Mouse (Mus musculus) stomach, embryonic 14.5 days (tissue): ENCODE measurements around the gene P4hb. TPM values are rescaled to one million over a fixed set of nuclear protein-coding genes. Genes with fewer than 3 reads are reported as not detected.
"Not testable (repeated sequence)": the region's sequence is repeated elsewhere in the genome, so short reads cannot be mapped to it uniquely, and the experiment has no call there.

Experiments used
- ATAC-seq: fragments of 200-750 bp; cut with Nextera tagmentation; 2 replicates; pipeline ENCODE4 v1.8.0; 2017; ENCODE audit warnings: low read depth, moderate TSS enrichment; ENCODE audit not compliant: insufficient number of reproducible peaks, insufficient read depth, low FRiP score
- H3K27ac ChIP-seq: fragments of 300-500 bp; sonication (generic); 2 replicates; pipeline ENCODE4 v1.5.1; 2014; ENCODE audit warnings: mild to moderate bottlenecking, low read length, moderate library complexity, mixed read lengths
- H3K27me3 ChIP-seq: fragments of 300-500 bp; sonication (generic); 2 replicates; pipeline ENCODE4 v1.6.1; 2014; ENCODE audit warnings: low read length, control low read depth, mixed read lengths; ENCODE audit not compliant: control insufficient read depth, insufficient read depth
- H3K36me3 ChIP-seq: fragments of 300-500 bp; sonication (generic); 2 replicates; pipeline ENCODE4 v1.6.1; 2014; ENCODE audit warnings: mild to moderate bottlenecking, control low read depth, low read length, moderate library complexity, mixed read lengths; ENCODE audit not compliant: control insufficient read depth, insufficient read depth
- H3K4me1 ChIP-seq: fragments of 300-500 bp; sonication (generic); 2 replicates; pipeline ENCODE4 v1.6.1; 2014; ENCODE audit warnings: low read length, control low read depth, mixed read lengths; ENCODE audit not compliant: control insufficient read depth, insufficient read depth
- H3K4me2 ChIP-seq: fragments of 300-500 bp; sonication (generic); replicated peaks from 2 replicates; pipeline ENCODE4 v1.6.1; 2014; ENCODE audit warnings: low read depth, low read length, control low read depth
- H3K4me3 ChIP-seq: fragments of 300-500 bp; sonication (generic); 2 replicates; pipeline ENCODE4 v1.5.1; 2014; ENCODE audit warnings: low read depth, low read length, control low read depth
- H3K9ac ChIP-seq: fragments of 300-500 bp; sonication (generic); replicated peaks from 2 replicates; pipeline ENCODE4 v1.6.1; 2014; ENCODE audit warnings: low read depth, mild to moderate bottlenecking, control low read depth, low read length, moderate library complexity, mixed read lengths
- H3K9me3 ChIP-seq: fragments of 300-500 bp; sonication (generic); 2 replicates; pipeline ENCODE4 v1.6.1; 2016; ENCODE audit warnings: low read depth, low read length, control low read depth; ENCODE audit not compliant: control insufficient read depth
- WGBS: fragments of 180-500 bp; shearing (Covaris S2); extraction: QIAGEN DNeasy Blood & Tissue Kit; methylation state at CpG from one replicate; pipeline ENCODE4 v1.1.7; 2014; 5-methylcytosine and 5-hydroxymethylcytosine counted together
- polyA plus RNA-seq: library from polyadenylated mRNA; unstranded; fragments of >200 nt; fragmentation: Nextera tagmentation; extraction: Ambion mirVana; gene quantifications from 2 replicates; pipeline ENCODE4 v1.2.1, GENCODE M21; 2014

The P4hb gene
- polyA plus RNA-seq, 1 experiment from 2014 or later: 768 TPM

- H3K36me3 ChIP-seq: no peaks in the 10 kb centered on the region
- WGBS: 39% methylated on average over 9 of the region's 9 CpGs
- no peak overlapping the region for H3K27ac ChIP-seq
- no peaks in the 10 kb centered on the region for H3K27me3 ChIP-seq
- ATAC-seq: peak; percentile 34; the same call in 1 of the 2 replicates
- no peak overlapping the region for H3K9ac ChIP-seq
- 0 out of 2 replicates have a peak, but pooled peaks cover 11% of the 10 kb centered on the region for H3K4me1 ChIP-seq
- H3K9me3 ChIP-seq: no peaks in the 10 kb centered on the region
- H3K4me3 ChIP-seq: no peak overlapping the region
- 0 out of 2 replicates have a peak overlapping the region, but pooled peaks have one; percentile 10 for H3K4me2 ChIP-seq
Measured at GRCm38 (mm10) chr11:120519738-120520137, 53.3 kb downstream of the P4hb start.

- no peak; the same call in 1 of the 2 replicates for ATAC-seq
- H3K27ac ChIP-seq: no peak overlapping the region
- 51% methylated on average over 6 of the region's 6 CpGs for WGBS
Measured at GRCm38 (mm10) chr11:120518558-120518957, 54.5 kb downstream of the P4hb start.

GRCm38 (mm10) chr11:120518027-120518426, 55.0 kb downstream of the P4hb start:
- ATAC-seq: no peak
- Histone ChIP-seq H3K4me2 (no peak overlapping the region), H3K4me1 (0 out of 2 replicates have a peak, but pooled peaks cover 11% of the 10 kb centered on the region), H3K9ac (no peak overlapping the region), H3K27ac (no peak overlapping the region), H3K4me3 (no peak overlapping the region), H3K27me3 (no peaks in the 10 kb centered on the region), H3K36me3 (no peaks in the 10 kb centered on the region), H3K9me3 (no peaks in the 10 kb centered on the region)
- 62% methylated on average over 6 of the region's 6 CpGs for WGBS

More at GRCm38 (mm10) chr11:120518558-120518957, 54.5 kb downstream of the P4hb start:
- Histone ChIP-seq H3K4me1 (0 out of 2 replicates have a peak, but pooled peaks cover 11% of the 10 kb centered on the region), H3K27me3 (no peaks in the 10 kb centered on the region), H3K36me3 (no peaks in the 10 kb centered on the region), H3K4me2 (no peak overlapping the region), H3K9ac (no peak overlapping the region), H3K9me3 (no peaks in the 10 kb centered on the region), H3K4me3 (no peak overlapping the region)

GRCm38 (mm10) chr11:120517147-120517546, 55.9 kb downstream of the P4hb start:
- Histone ChIP-seq H3K4me3 (no peak overlapping the region), H3K36me3 (no peaks in the 10 kb centered on the region), H3K9me3 (no peaks in the 10 kb centered on the region), H3K27me3 (no peaks in the 10 kb centered on the region), H3K27ac (no peak overlapping the region), H3K9ac (no peak overlapping the region), H3K4me1 (0 out of 2 replicates have a peak, but pooled peaks cover 11% of the 10 kb centered on the region), H3K4me2 (no peak overlapping the region)
- 81% methylated on average over 4 of the region's 4 CpGs for WGBS
- no peak for ATAC-seq

- H3K27me3 ChIP-seq: no peaks in the 10 kb centered on the region
- 0 out of 2 replicates have a peak, but pooled peaks cover 6% of the 10 kb centered on the region for H3K4me1 ChIP-seq
- no peak overlapping the region for H3K9ac ChIP-seq
- H3K36me3 ChIP-seq: no peaks in the 10 kb centered on the region
- 17% methylated on average over 17 of the region's 17 CpGs for WGBS
- no peaks in the 10 kb centered on the region for H3K9me3 ChIP-seq
- peak; percentile 70 for ATAC-seq
- no peak overlapping the region for H3K4me3 ChIP-seq
- no peak overlapping the region for H3K4me2 ChIP-seq
- H3K27ac ChIP-seq: no peak overlapping the region
Measured at GRCm38 (mm10) chr11:120515611-120516010, 57.4 kb downstream of the P4hb start.

- H3K9me3 ChIP-seq, H3K27me3 ChIP-seq, ATAC-seq, H3K36me3 ChIP-seq, H3K4me3 ChIP-seq, H3K9ac ChIP-seq, H3K27ac ChIP-seq, H3K4me2 ChIP-seq: not testable (repeated sequence)
- WGBS: 94% methylated on average over 2 of the region's 2 CpGs
- peaks cover 11% of the 10 kb centered on the region; the same call in 1 of the 2 replicates for H3K4me1 ChIP-seq
Measured at GRCm38 (mm10) chr11:120514262-120514661, 58.8 kb downstream of the P4hb start.

- Histone ChIP-seq H3K4me1 (peaks cover 5% of the 10 kb centered on the region; the same call in 1 of the 2 replicates), H3K9ac (no peak overlapping the region), H3K4me2 (no peak overlapping the region), H3K4me3 (no peak overlapping the region), H3K27me3 (no peaks in the 10 kb centered on the region), H3K36me3 (no peaks in the 10 kb centered on the region), H3K9me3 (no peaks in the 10 kb centered on the region), H3K27ac (no peak overlapping the region)
- WGBS: 28% methylated on average over 6 of the region's 6 CpGs
- no peak for ATAC-seq
Measured at GRCm38 (mm10) chr11:120512790-120513453, 60.1 kb downstream of the P4hb start.

GRCm38 (mm10) chr11:120510375-120511030, 62.5 kb downstream of the P4hb start:
- no peak overlapping the region for H3K9ac ChIP-seq
- no peaks in the 10 kb centered on the region for H3K36me3 ChIP-seq
- H3K9me3 ChIP-seq: no peaks in the 10 kb centered on the region
- peak overlapping the region; percentile 17 for H3K4me2 ChIP-seq
- ATAC-seq: no peak
- no peak overlapping the region for H3K4me3 ChIP-seq
- 7% methylated on average over 16 of the region's 16 CpGs for WGBS
- H3K27me3 ChIP-seq: no peaks in the 10 kb centered on the region
- H3K27ac ChIP-seq: peak overlapping the region; percentile 49; the same call in 1 of the 2 replicates
- H3K4me1 ChIP-seq: peaks cover 10% of the 10 kb centered on the region
